Mouse (Mus musculus): ENCODE results near the gene Mettl16. TPM values are rescaled to one million over a fixed set of nuclear protein-coding genes. Genes with fewer than 3 reads are reported as not detected.
A peak's percentile ranks its signal among the peaks of the same experiment; 100 is the strongest.

The Mettl16 gene
- polyA plus RNA-seq, 1 experiment from 2014 or later = 51.6 TPM

DNA sequence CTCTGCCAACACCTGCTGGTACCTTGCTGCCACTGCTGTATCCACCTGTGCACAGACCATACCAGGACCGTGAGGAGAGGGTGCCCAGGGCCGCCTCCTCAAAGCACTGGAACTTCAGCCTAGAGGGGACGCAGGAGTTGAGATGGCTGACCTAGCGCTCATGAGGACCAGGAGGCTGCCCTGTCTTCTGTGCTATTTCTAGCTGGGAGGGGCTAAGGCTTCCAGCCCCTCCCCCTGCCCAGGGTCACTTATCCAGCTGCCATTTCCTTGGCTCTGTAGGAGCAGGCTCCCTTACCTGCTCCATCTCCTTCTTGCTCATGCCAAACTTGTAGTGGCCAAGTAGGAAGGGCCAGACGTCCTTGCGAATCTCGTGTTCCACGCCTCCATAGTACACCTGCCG is 87.1 kb downstream of the Mettl16 start:
- no peak for ATAC-seq (ENCODE audit: insufficient number of reproducible peaks, low FRiP score, low TSS enrichment, low read depth)
- H3K9ac ChIP-seq (ENCODE audit: low read length) = no peak overlapping the region
- no peak for DNase-seq (ENCODE audit: low spot score)
- H3K4me2 ChIP-seq (ENCODE audit: low read depth, severe bottlenecking) = no peak overlapping the region
- no peaks in the 10 kb centered on the region for H3K27me3 ChIP-seq (ENCODE audit: control insufficient read depth, insufficient read depth, low read length)
- WGBS = 82% methylated on average over 9 of the region's 9 CpGs
- no peaks in the 10 kb centered on the region for H3K9me3 ChIP-seq (ENCODE audit: control insufficient read depth, low read length)
- no peaks in the 10 kb centered on the region for H3K4me1 ChIP-seq (ENCODE audit: control insufficient read depth, insufficient read depth, low read length)
- H3K36me3 ChIP-seq (ENCODE audit: control insufficient read depth, insufficient read depth, low read length) = no peaks in the 10 kb centered on the region
- no peak overlapping the region for H3K4me3 ChIP-seq (ENCODE audit: low read depth, low read length)
- no peak overlapping the region for H3K27ac ChIP-seq (replicated peaks; ENCODE audit: low read depth, low read length)

- Histone ChIP-seq H3K4me2 (ENCODE audit: low read depth, severe bottlenecking) (no peak overlapping the region), H3K9ac (ENCODE audit: low read length) (no peak overlapping the region), H3K27me3 (ENCODE audit: control insufficient read depth, insufficient read depth, low read length) (no peaks in the 10 kb centered on the region), H3K36me3 (ENCODE audit: control insufficient read depth, insufficient read depth, low read length) (no peaks in the 10 kb centered on the region), H3K4me3 (ENCODE audit: low read depth, low read length) (no peak overlapping the region), H3K27ac (replicated peaks; ENCODE audit: low read depth, low read length) (no peak overlapping the region), H3K9me3 (ENCODE audit: control insufficient read depth, low read length) (no peaks in the 10 kb centered on the region), H3K4me1 (ENCODE audit: control insufficient read depth, insufficient read depth, low read length) (no peaks in the 10 kb centered on the region)
- ATAC-seq (ENCODE audit: insufficient number of reproducible peaks, low FRiP score, low TSS enrichment, low read depth) (no peak), DNase-seq (ENCODE audit: low spot score) (no peak)
- WGBS = 80% methylated on average over 5 of the region's 5 CpGs
These were observed 91.5 kb downstream of the Mettl16 start for GRCm38 (mm10) chr11:74862129-74862528.

GRCm38 (mm10) chr11:74863471-74863870 is 92.8 kb downstream of the Mettl16 start:
- Histone ChIP-seq H3K36me3 (ENCODE audit: control insufficient read depth, insufficient read depth, low read length) (no peaks in the 10 kb centered on the region), H3K9ac (ENCODE audit: low read length) (no peak overlapping the region), H3K27ac (replicated peaks; ENCODE audit: low read depth, low read length) (no peak overlapping the region), H3K4me3 (ENCODE audit: low read depth, low read length) (no peak overlapping the region), H3K4me1 (ENCODE audit: control insufficient read depth, insufficient read depth, low read length) (no peaks in the 10 kb centered on the region), H3K27me3 (ENCODE audit: control insufficient read depth, insufficient read depth, low read length) (no peaks in the 10 kb centered on the region), H3K9me3 (ENCODE audit: control insufficient read depth, low read length) (no peaks in the 10 kb centered on the region), H3K4me2 (ENCODE audit: low read depth, severe bottlenecking) (no peak overlapping the region)
- ATAC-seq (ENCODE audit: insufficient number of reproducible peaks, low FRiP score, low TSS enrichment, low read depth) (no peak), DNase-seq (ENCODE audit: low spot score) (peak; percentile 54)
- WGBS = 17% methylated on average over 11 of the region's 11 CpGs

- ATAC-seq (ENCODE audit: insufficient number of reproducible peaks, low FRiP score, low TSS enrichment, low read depth) = no peak
- no peak overlapping the region for H3K4me3 ChIP-seq (ENCODE audit: low read depth, low read length)
- H3K9ac ChIP-seq (ENCODE audit: low read length) = no peak overlapping the region
- no peak for DNase-seq (ENCODE audit: low spot score)
- H3K27me3 ChIP-seq (ENCODE audit: control insufficient read depth, insufficient read depth, low read length) = no peaks in the 10 kb centered on the region
- H3K9me3 ChIP-seq (ENCODE audit: control insufficient read depth, low read length) = no peaks in the 10 kb centered on the region
- no peaks in the 10 kb centered on the region for H3K36me3 ChIP-seq (ENCODE audit: control insufficient read depth, insufficient read depth, low read length)
- H3K4me1 ChIP-seq (ENCODE audit: control insufficient read depth, insufficient read depth, low read length) = no peaks in the 10 kb centered on the region
- WGBS = 85% methylated on average over 9 of the region's 9 CpGs
- H3K4me2 ChIP-seq (ENCODE audit: low read depth, severe bottlenecking) = no peak overlapping the region
- H3K27ac ChIP-seq (replicated peaks; ENCODE audit: low read depth, low read length) = no peak overlapping the region
These were observed 93.8 kb downstream of the Mettl16 start for GRCm38 (mm10) chr11:74864421-74864820.

GRCm38 (mm10) chr11:74865252-74865651 is 94.6 kb downstream of the Mettl16 start:
- H3K27me3 ChIP-seq (ENCODE audit: control insufficient read depth, insufficient read depth, low read length) = no peaks in the 10 kb centered on the region
- no peaks in the 10 kb centered on the region for H3K36me3 ChIP-seq (ENCODE audit: control insufficient read depth, insufficient read depth, low read length)
- H3K4me3 ChIP-seq (ENCODE audit: low read depth, low read length) = no peak overlapping the region
- ATAC-seq (ENCODE audit: insufficient number of reproducible peaks, low FRiP score, low TSS enrichment, low read depth) (no peak), DNase-seq (ENCODE audit: low spot score) (no peak)
- WGBS = 84% methylated on average over 9 of the region's 9 CpGs
- no peak overlapping the region for H3K4me2 ChIP-seq (ENCODE audit: low read depth, severe bottlenecking)
- no peaks in the 10 kb centered on the region for H3K9me3 ChIP-seq (ENCODE audit: control insufficient read depth, low read length)
- no peak overlapping the region for H3K27ac ChIP-seq (replicated peaks; ENCODE audit: low read depth, low read length)
- no peak overlapping the region for H3K9ac ChIP-seq (ENCODE audit: low read length)
- no peaks in the 10 kb centered on the region for H3K4me1 ChIP-seq (ENCODE audit: control insufficient read depth, insufficient read depth, low read length)

- Histone ChIP-seq H3K9ac (ENCODE audit: low read length) (no peak overlapping the region), H3K4me3 (ENCODE audit: low read depth, low read length) (no peak overlapping the region), H3K4me2 (ENCODE audit: low read depth, severe bottlenecking) (no peak overlapping the region), H3K27ac (replicated peaks; ENCODE audit: low read depth, low read length) (no peak overlapping the region), H3K36me3 (ENCODE audit: control insufficient read depth, insufficient read depth, low read length) (no peaks in the 10 kb centered on the region), H3K27me3 (ENCODE audit: control insufficient read depth, insufficient read depth, low read length) (no peaks in the 10 kb centered on the region), H3K9me3 (ENCODE audit: control insufficient read depth, low read length) (no peaks in the 10 kb centered on the region), H3K4me1 (ENCODE audit: control insufficient read depth, insufficient read depth, low read length) (no peaks in the 10 kb centered on the region)
- DNase-seq (ENCODE audit: low spot score) (no peak), ATAC-seq (ENCODE audit: insufficient number of reproducible peaks, low FRiP score, low TSS enrichment, low read depth) (no peak)
- 81% methylated on average over 4 of the region's 4 CpGs for WGBS
These were observed 96.0 kb downstream of the Mettl16 start for GRCm38 (mm10) chr11:74866640-74867039.

DNA sequence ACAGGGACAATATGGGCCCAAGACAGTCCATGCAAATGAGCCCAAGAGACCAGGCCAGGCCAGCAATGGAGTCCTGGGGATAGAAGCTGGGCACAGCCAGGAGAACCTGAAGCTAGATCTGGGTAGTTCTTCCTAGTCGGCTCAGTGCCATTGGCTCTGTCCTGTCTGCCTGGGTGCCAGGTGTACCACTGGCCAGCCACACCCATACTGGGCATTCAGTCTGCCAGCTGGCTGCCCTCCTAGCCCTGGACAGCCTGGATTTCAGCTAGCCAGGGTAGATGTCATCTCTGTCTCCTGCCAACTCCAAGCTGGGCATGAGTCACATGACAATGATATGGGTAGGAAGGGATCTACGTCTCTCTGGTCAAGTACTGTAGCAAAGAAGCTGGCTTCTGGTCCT is 96.6 kb downstream of the Mettl16 start:
- H3K9ac ChIP-seq (ENCODE audit: low read length) = no peak overlapping the region
- DNase-seq (ENCODE audit: low spot score) (no peak), ATAC-seq (ENCODE audit: insufficient number of reproducible peaks, low FRiP score, low TSS enrichment, low read depth) (no peak)
- no peak overlapping the region for H3K27ac ChIP-seq (replicated peaks; ENCODE audit: low read depth, low read length)
- no peak overlapping the region for H3K4me3 ChIP-seq (ENCODE audit: low read depth, low read length)
- H3K4me2 ChIP-seq (ENCODE audit: low read depth, severe bottlenecking) = no peak overlapping the region
- WGBS = 89% methylated on average over 2 of the region's 2 CpGs
- no peaks in the 10 kb centered on the region for H3K9me3 ChIP-seq (ENCODE audit: control insufficient read depth, low read length)
- no peaks in the 10 kb centered on the region for H3K27me3 ChIP-seq (ENCODE audit: control insufficient read depth, insufficient read depth, low read length)
- no peaks in the 10 kb centered on the region for H3K4me1 ChIP-seq (ENCODE audit: control insufficient read depth, insufficient read depth, low read length)
- no peaks in the 10 kb centered on the region for H3K36me3 ChIP-seq (ENCODE audit: control insufficient read depth, insufficient read depth, low read length)

DNA sequence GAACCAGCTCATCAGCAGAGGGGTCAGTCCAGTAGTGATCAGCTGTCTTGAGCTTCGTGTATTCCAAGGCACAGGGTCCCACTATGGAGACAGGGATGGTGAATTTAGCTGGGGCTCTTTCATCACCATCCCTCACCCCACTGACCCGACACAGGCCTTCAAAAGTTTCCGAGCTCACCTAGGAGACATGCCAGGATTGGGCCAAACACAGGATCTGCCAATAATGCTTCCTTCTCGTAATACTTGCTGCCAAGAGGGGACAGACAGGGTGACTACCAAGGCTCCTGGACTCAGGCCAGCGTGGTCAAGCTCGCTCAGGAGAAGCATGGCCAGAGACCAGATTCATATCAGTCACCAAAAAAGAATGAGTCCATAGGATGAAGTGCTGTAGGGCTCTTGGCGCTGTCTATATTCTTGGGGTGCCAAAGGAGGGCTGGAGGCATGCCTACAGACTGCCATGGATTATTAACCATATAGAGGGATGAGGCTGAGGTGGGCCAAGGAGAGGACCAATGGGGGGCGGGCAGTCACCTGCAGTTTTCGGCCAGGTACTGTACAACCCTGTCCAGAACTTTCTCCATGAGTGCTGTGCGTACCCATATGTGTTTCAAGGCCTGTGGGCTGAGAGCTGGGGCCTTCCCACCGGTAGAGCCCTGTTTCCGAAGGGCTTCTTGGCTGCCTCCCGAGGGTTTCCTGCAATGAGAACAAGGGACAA is 97.6 kb downstream of the Mettl16 start:
- no peaks in the 10 kb centered on the region for H3K27me3 ChIP-seq (ENCODE audit: control insufficient read depth, insufficient read depth, low read length)
- no peak overlapping the region for H3K9ac ChIP-seq (ENCODE audit: low read length)
- H3K9me3 ChIP-seq (ENCODE audit: control insufficient read depth, low read length) = no peaks in the 10 kb centered on the region
- DNase-seq (ENCODE audit: low spot score) = no peak
- no peak overlapping the region for H3K4me2 ChIP-seq (ENCODE audit: low read depth, severe bottlenecking)
- no peaks in the 10 kb centered on the region for H3K4me1 ChIP-seq (ENCODE audit: control insufficient read depth, insufficient read depth, low read length)
- no peaks in the 10 kb centered on the region for H3K36me3 ChIP-seq (ENCODE audit: control insufficient read depth, insufficient read depth, low read length)
- no peak overlapping the region for H3K27ac ChIP-seq (replicated peaks; ENCODE audit: low read depth, low read length)
- 91% methylated on average over 13 of the region's 13 CpGs for WGBS
- no peak overlapping the region for H3K4me3 ChIP-seq (ENCODE audit: low read depth, low read length)
- no peak for ATAC-seq (ENCODE audit: insufficient number of reproducible peaks, low FRiP score, low TSS enrichment, low read depth)

- Histone ChIP-seq H3K27ac (replicated peaks; ENCODE audit: low read depth, low read length) (no peak overlapping the region), H3K4me1 (ENCODE audit: control insufficient read depth, insufficient read depth, low read length) (no peaks in the 10 kb centered on the region), H3K4me2 (ENCODE audit: low read depth, severe bottlenecking) (no peak overlapping the region), H3K36me3 (ENCODE audit: control insufficient read depth, insufficient read depth, low read length) (no peaks in the 10 kb centered on the region), H3K9me3 (ENCODE audit: control insufficient read depth, low read length) (no peaks in the 10 kb centered on the region), H3K4me3 (ENCODE audit: low read depth, low read length) (no peak overlapping the region), H3K9ac (ENCODE audit: low read length) (no peak overlapping the region), H3K27me3 (ENCODE audit: control insufficient read depth, insufficient read depth, low read length) (no peaks in the 10 kb centered on the region)
- 92% methylated on average over 6 of the region's 6 CpGs for WGBS
- DNase-seq (ENCODE audit: low spot score) = no peak
- ATAC-seq (ENCODE audit: insufficient number of reproducible peaks, low FRiP score, low TSS enrichment, low read depth) = no peak
These were observed 99.0 kb downstream of the Mettl16 start for GRCm38 (mm10) chr11:74869603-74870002.

All from limb, embryonic 11.5 days (tissue).